Mouse (Mus musculus) cerebellum, postnatal 36 days (tissue): ENCODE measurements at regions not wholly inside any gene's neighbourhood (a gene's known extent, or its start where the extent isn't known, plus 50 kb on each side); places are given as distances from the start of the nearest gene placed in this dataset.

Experiments
- DNase-seq, 2 experiments: peaks; one replicate each; pipeline ENCODE4 v3.0.0; 2021 to 2022; ENCODE audit warnings: mixed read lengths in 2 of 2

DNA sequence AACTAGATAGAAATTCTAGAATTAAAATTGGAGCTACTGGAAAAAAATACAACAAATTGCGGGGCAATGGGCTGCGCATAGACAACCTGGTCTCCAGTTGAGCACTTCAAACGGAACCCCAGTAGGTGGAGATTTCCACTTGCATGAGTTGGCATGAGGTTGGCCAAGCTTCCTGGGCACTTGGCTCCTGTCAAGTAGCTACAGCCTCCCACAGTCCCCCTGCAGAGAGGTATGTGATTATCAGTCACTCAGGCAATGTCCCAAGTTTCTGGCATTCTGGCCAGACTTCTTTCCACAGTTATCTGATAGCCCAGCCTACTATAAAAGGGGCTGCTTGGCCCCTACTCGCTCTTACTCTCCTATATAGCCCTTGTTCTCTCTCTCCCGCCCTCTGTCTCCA, 1159.4 kb upstream of the Tmeff2 start:
- peak; percentile 14 to 23 for DNase-seq
